Mouse (Mus musculus): ENCODE data around the gene Pde4b. TPM values are rescaled to one million over a fixed set of nuclear protein-coding genes. Genes with fewer than 3 reads are reported as not detected.

Pde4b gene
- polyA plus RNA-seq, 1 experiment, result 19.0 TPM

GRCm38 (mm10) chr4:102171636-102172035 lies 84.3 kb downstream of the Pde4b start:
- TF ChIP-seq POLR2A (IDR thresholded peaks at IDR 0.05; ENCODE audit: low read depth, low read length) (no peak), CTCF (IDR thresholded peaks at IDR 0.05; ENCODE audit: borderline replicate concordance, insufficient read depth, low read length) (no peak)
- Histone ChIP-seq H3K4me1 (ENCODE audit: control insufficient read depth, insufficient read depth, low read length) (no peaks in the 10 kb centered on the region), H3K27ac (ENCODE audit: insufficient read depth, low read length) (no peak overlapping the region), H3K4me3 (ENCODE audit: insufficient read depth, low read length) (no peak overlapping the region)

GRCm38 (mm10) chr4:102172711-102173213 lies 85.4 kb downstream of the Pde4b start:
- Histone ChIP-seq H3K4me3 (ENCODE audit: insufficient read depth, low read length) (no peak overlapping the region), H3K4me1 (ENCODE audit: control insufficient read depth, insufficient read depth, low read length) (no peaks in the 10 kb centered on the region), H3K27ac (ENCODE audit: insufficient read depth, low read length) (no peak overlapping the region)
- TF ChIP-seq CTCF (IDR thresholded peaks at IDR 0.05; ENCODE audit: borderline replicate concordance, insufficient read depth, low read length) (no peak), POLR2A (IDR thresholded peaks at IDR 0.05; ENCODE audit: low read depth, low read length) (no peak)

- no peak overlapping the region for H3K4me3 ChIP-seq (ENCODE audit: insufficient read depth, low read length)
- H3K4me1 ChIP-seq (ENCODE audit: control insufficient read depth, insufficient read depth, low read length), result no peaks in the 10 kb centered on the region
- no peak for TF ChIP-seq CTCF (IDR thresholded peaks at IDR 0.05; ENCODE audit: borderline replicate concordance, insufficient read depth, low read length)
- TF ChIP-seq POLR2A (IDR thresholded peaks at IDR 0.05; ENCODE audit: low read depth, low read length), result no peak
- no peak overlapping the region for H3K27ac ChIP-seq (ENCODE audit: insufficient read depth, low read length)
Measured at GRCm38 (mm10) chr4:102175985-102176384, 88.6 kb downstream of the Pde4b start.

- H3K4me1 ChIP-seq (ENCODE audit: control insufficient read depth, insufficient read depth, low read length), result no peaks in the 10 kb centered on the region
- no peak for TF ChIP-seq CTCF (IDR thresholded peaks at IDR 0.05; ENCODE audit: borderline replicate concordance, insufficient read depth, low read length)
- no peak for TF ChIP-seq POLR2A (IDR thresholded peaks at IDR 0.05; ENCODE audit: low read depth, low read length)
- no peak overlapping the region for H3K27ac ChIP-seq (ENCODE audit: insufficient read depth, low read length)
- no peak overlapping the region for H3K4me3 ChIP-seq (ENCODE audit: insufficient read depth, low read length)
Measured at GRCm38 (mm10) chr4:102177258-102177657, 89.9 kb downstream of the Pde4b start.

DNA sequence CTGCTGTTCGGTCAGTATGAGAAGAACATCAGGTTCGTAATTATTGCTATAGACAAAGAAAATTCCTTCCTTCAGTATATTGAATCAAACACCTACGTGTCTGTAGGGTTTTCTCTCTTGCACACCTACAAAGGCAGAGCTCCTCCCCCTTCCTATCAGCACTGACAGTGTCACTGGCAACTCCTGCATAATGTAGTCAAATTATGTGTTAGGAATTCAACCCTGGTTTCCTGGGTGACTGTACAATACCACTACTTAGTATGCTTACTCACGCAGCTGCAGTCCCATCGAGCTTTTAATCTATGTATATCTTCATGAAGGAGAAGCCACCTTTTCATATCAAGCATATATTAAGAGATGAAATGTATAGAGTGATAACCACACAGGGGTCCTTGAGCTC lies 99.5 kb downstream of the Pde4b start:
- Histone ChIP-seq H3K4me1 (ENCODE audit: control insufficient read depth, insufficient read depth, low read length) (no peaks in the 10 kb centered on the region), H3K4me3 (ENCODE audit: insufficient read depth, low read length) (no peak overlapping the region), H3K27ac (ENCODE audit: insufficient read depth, low read length) (no peak overlapping the region)
- no peak for TF ChIP-seq POLR2A (IDR thresholded peaks at IDR 0.05; ENCODE audit: low read depth, low read length)
- TF ChIP-seq CTCF (IDR thresholded peaks at IDR 0.05; ENCODE audit: borderline replicate concordance, insufficient read depth, low read length), result no peak

GRCm38 (mm10) chr4:102197707-102198106 lies 110.4 kb downstream of the Pde4b start:
- no peak overlapping the region for H3K4me3 ChIP-seq (ENCODE audit: insufficient read depth, low read length)
- TF ChIP-seq CTCF (IDR thresholded peaks at IDR 0.05; ENCODE audit: borderline replicate concordance, insufficient read depth, low read length) (no peak), POLR2A (IDR thresholded peaks at IDR 0.05; ENCODE audit: low read depth, low read length) (no peak)
- no peak overlapping the region for H3K27ac ChIP-seq (ENCODE audit: insufficient read depth, low read length)
- no peaks in the 10 kb centered on the region for H3K4me1 ChIP-seq (ENCODE audit: control insufficient read depth, insufficient read depth, low read length)

DNA sequence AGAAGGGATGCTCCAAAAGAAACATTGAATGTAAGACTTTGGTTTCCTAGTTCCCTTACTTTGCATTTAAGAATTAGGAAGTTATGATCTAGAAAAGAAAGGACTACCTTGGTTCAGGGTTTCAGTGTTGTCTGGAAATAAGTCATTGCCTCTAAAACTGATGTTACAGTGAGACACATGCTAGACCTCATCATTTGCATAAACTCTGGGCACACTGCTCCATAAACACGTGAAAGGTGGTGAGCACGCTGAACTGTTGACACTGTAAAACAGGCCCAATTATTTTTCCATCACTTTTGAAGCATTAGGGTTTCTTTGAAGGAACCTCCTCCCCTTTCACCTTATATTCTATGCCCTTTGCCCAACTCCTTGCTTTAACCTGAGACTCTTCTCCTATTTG lies 122.4 kb downstream of the Pde4b start:
- Histone ChIP-seq H3K4me3 (ENCODE audit: insufficient read depth, low read length) (no peak overlapping the region), H3K27ac (ENCODE audit: insufficient read depth, low read length) (no peak overlapping the region), H3K4me1 (ENCODE audit: control insufficient read depth, insufficient read depth, low read length) (peaks cover 5% of the 10 kb centered on the region; the same call in 1 of the 2 replicates)
- TF ChIP-seq POLR2A (IDR thresholded peaks at IDR 0.05; ENCODE audit: low read depth, low read length), result no peak

DNA sequence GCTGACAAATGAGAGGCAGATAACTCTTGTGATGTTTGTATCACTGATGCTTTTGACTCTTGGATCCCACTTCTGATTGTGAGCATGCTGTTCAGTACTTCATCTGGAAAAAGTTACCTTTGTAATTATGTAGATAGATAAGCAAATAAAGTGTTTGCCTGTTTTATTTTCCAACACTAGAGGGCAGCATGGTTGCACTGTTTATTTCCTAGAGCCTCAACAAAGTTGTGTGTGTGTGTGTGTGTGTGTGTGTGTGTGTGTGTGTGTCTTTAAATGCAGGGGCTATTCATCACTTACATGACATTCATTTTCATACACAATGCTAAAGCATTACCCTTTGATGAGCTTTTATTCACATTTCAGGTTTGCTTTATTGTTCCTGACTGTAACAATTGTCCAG lies 139.4 kb downstream of the Pde4b start:
- H3K27ac ChIP-seq (ENCODE audit: insufficient read depth, low read length), result no peak overlapping the region
- H3K4me3 ChIP-seq (ENCODE audit: insufficient read depth, low read length), result no peak overlapping the region
- peaks cover 3% of the 10 kb centered on the region for H3K4me1 ChIP-seq (ENCODE audit: control insufficient read depth, insufficient read depth, low read length)
- no peak for TF ChIP-seq POLR2A (IDR thresholded peaks at IDR 0.05; ENCODE audit: low read depth, low read length)

DNA sequence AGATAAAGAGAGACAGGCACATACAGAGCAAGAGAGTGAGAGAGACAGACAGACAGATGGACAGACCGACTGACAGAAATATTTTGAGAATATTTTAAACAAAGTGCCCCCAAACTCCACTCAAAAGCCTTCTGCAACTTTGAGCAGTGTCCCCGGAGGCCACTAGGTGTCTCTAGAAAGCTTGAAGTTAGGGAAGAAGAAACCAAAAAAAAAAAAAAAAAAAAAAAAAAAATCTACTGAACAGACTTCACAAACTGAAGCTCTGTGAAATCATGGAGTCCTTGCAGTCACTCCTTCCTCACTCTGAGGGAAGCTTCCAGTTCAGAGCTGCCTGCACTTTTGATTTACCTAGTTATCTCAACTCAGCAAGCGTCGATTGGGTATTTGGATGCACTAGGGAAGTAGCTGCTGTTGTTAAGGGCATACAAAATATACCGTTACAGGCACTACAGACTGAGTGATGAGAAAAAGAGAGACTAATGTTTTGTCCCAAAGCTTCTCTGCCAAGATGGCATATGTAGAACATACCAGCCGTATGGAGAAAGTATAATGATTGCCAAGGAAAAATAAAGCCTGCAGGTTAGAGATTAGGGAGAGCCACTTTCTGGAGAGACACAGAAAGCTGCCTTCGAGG lies 141.7 kb downstream of the Pde4b start:
- TF ChIP-seq POLR2A (IDR thresholded peaks at IDR 0.05; ENCODE audit: low read depth, low read length) (no peak), CTCF (IDR thresholded peaks at IDR 0.05; ENCODE audit: borderline replicate concordance, insufficient read depth, low read length) (no peak)
- Histone ChIP-seq H3K4me3 (ENCODE audit: insufficient read depth, low read length) (no peak overlapping the region), H3K4me1 (ENCODE audit: control insufficient read depth, insufficient read depth, low read length) (no peaks in the 10 kb centered on the region), H3K27ac (ENCODE audit: insufficient read depth, low read length) (no peak overlapping the region)

DNA sequence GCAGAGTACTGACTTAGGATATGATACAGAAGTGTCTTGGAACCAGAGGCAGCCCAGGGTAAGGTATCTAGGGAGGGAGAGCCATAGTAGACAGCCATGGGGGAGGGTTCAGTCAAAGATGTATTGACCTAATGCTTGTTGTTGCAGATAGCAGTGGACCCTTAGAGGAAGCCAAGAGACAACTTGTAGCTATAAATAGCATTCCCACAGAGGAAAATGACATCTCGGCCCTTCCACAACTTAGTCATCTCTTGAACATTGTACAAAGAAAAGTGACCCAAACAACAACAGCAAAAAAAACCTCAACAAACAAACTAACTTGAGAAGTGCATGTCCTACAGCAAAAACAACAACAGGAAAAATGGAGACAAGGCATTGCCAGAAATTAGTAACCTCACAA lies 143.6 kb downstream of the Pde4b start:
- Histone ChIP-seq H3K4me1 (ENCODE audit: control insufficient read depth, insufficient read depth, low read length) (peaks cover 3% of the 10 kb centered on the region; the same call in 1 of the 2 replicates), H3K27ac (ENCODE audit: insufficient read depth, low read length) (no peak overlapping the region), H3K4me3 (ENCODE audit: insufficient read depth, low read length) (no peak overlapping the region)
- no peak for TF ChIP-seq POLR2A (IDR thresholded peaks at IDR 0.05; ENCODE audit: low read depth, low read length)
- no peak for TF ChIP-seq CTCF (IDR thresholded peaks at IDR 0.05; ENCODE audit: borderline replicate concordance, insufficient read depth, low read length)
